In genomic region chr7:118637466-118637865, GRCm38 (mm10) we compare ENCODE assay signal across 31 mouse cellular contexts. TPM values are rescaled to one million over a fixed set of nuclear protein-coding genes. Genes with fewer than 3 reads are reported as not detected.
A peak's percentile ranks its signal among the peaks of the same experiment; 100 is the strongest.
DNase-seq lines count a peak whose midpoint lies in the region; ATAC-seq and TF ChIP-seq lines count a peak whose summit lies in the region.
"Had no signal": no experiment of that assay in that cellular context is flagged by ENCODE, and none has a peak within 500 bp of the region (broad histone marks: within the 10 kb centered on the region; RNA-seq: fewer than 3 reads in every experiment).

No protein-coding gene starts in this region.

- TF ChIP-seq POLR2A in thymus, adult 2 months (IDR thresholded peaks at IDR 0.05; ENCODE audit: control insufficient read depth, extremely low read depth, insufficient read depth, low read length, poor library complexity) = no peak

- no peaks in the 10 kb centered on the region for H3K27me3 ChIP-seq in thymus, adult 2 months (ENCODE audit: control insufficient read depth, insufficient read depth, low read length)
- H3K27me3 ChIP-seq: embryonic facial prominence, embryonic 13.5 days; heart, embryonic 13.5 days; liver, embryonic 15.5 days; lung, embryonic 15.5 days; midbrain, embryonic 15.5 days; neural tube, embryonic 15.5 days had no signal

- H3K4me1 ChIP-seq in thymus, adult 2 months (replicated peaks; ENCODE audit: control insufficient read depth, insufficient read depth, low read length) = no peaks in the 10 kb centered on the region
- H3K4me1 ChIP-seq: embryonic facial prominence, embryonic 13.5 days; heart, embryonic 13.5 days; liver, embryonic 15.5 days; lung, embryonic 15.5 days; midbrain, embryonic 15.5 days; neural tube, embryonic 15.5 days had no signal

- peak; percentile 36 for DNase-seq in thymus, postnatal 14 days
- DNase-seq in thymus, adult 2 months = no peak
- peak; percentile 19 for DNase-seq in R1 (ENCODE audit: low read depth, low spot score)
- DNase-seq in thymus, postnatal 4 days = peak; percentile 48
- DNase-seq in kidney, postnatal 14 days = no peak
- DNase-seq in right cerebral cortex, postnatal 25 days = no peak
- no peak for DNase-seq in testis, postnatal 14 days (ENCODE audit: low spot score)
- DNase-seq: adrenal gland, postnatal 14 days; cerebellum, adult 11 months; cerebellum, adult 9-11 months; heart, adult 18-20 months; heart, postnatal 10 days; kidney, adult 9 months; kidney, postnatal 10 days; layer of hippocampus, adult 9-11 months; liver; lung, postnatal 4 days; spleen, adult 18-20 months had no signal

- H3K36me3 ChIP-seq in thymus, adult 2 months (ENCODE audit: control insufficient read depth, insufficient read depth, low read length) = no peaks in the 10 kb centered on the region
- H3K36me3 ChIP-seq: embryonic facial prominence, embryonic 13.5 days; forebrain, embryonic 10.5 days; heart, embryonic 13.5 days; liver, embryonic 15.5 days; lung, embryonic 15.5 days; midbrain, embryonic 15.5 days; neural tube, embryonic 15.5 days had no signal

- ATAC-seq in megakaryocyte progenitor cell, adult 5-6 weeks (replicated peaks; ENCODE audit: poor library complexity) = 0 out of 2 replicates have a peak, but pooled peaks have one; percentile 29
- ATAC-seq: forebrain, embryonic 16.5 days; intestine, postnatal 0 days; midbrain, embryonic 15.5 days had no signal

- no peak overlapping the region for H3K27ac ChIP-seq in thymus, adult 2 months (ENCODE audit: control insufficient read depth, insufficient read depth, low read length)
- H3K27ac ChIP-seq: embryonic facial prominence, embryonic 13.5 days; forebrain, embryonic 10.5 days; heart, embryonic 13.5 days; hindbrain, embryonic 14.5 days; liver, embryonic 15.5 days; lung, embryonic 15.5 days; midbrain, embryonic 15.5 days; neural tube, embryonic 15.5 days had no signal

- WGBS in thymus, adult 2 months = 10% methylated on average over 4 of the region's 4 CpGs

- no peak for TF ChIP-seq CTCF in thymus, adult 2 months (IDR thresholded peaks at IDR 0.05; ENCODE audit: borderline replicate concordance, control insufficient read depth, extremely low read depth, insufficient read depth, low read length, poor library complexity)

- no peak overlapping the region for H3K4me3 ChIP-seq in thymus, adult 2 months (ENCODE audit: control insufficient read depth, insufficient read depth, low read length)
- H3K4me3 ChIP-seq: embryonic facial prominence, embryonic 13.5 days; forebrain, embryonic 10.5 days; heart, embryonic 13.5 days; liver, embryonic 15.5 days; lung, embryonic 15.5 days; midbrain, embryonic 15.5 days; neural tube, embryonic 15.5 days had no signal

RNA-seq across cellular contexts. Expression of gene Tmc5, which starts 40.4 kb away (rescaled TPM):
- 0.42 and 0.50 TPM in 2 replicates for polyA plus RNA-seq in thymus, adult 2 months (2012; rRNA removed)
- not detected in 2 replicates for total RNA-seq in megakaryocyte progenitor cell, adult 5-6 weeks (2015)
- total RNA-seq in megakaryocyte progenitor cell, adult 5-6 weeks (2017) = not detected in 2 replicates
- total RNA-seq: hematopoietic stem cell, adult 5-6 weeks had no signal
- polyA plus RNA-seq: limb, embryonic 11.5 days had no signal

RNA-seq across cellular contexts. Expression of gene Tmc7, which starts 52.9 kb away (rescaled TPM):
- polyA plus RNA-seq in thymus, adult 2 months (2012; rRNA removed) = 0.18 and 0.26 TPM in 2 replicates
- 0.29 and 0.84 TPM in 2 replicates for total RNA-seq in megakaryocyte progenitor cell, adult 5-6 weeks (2015)
- 0.20 and 0.33 TPM in 2 replicates for total RNA-seq in megakaryocyte progenitor cell, adult 5-6 weeks (2017)
- total RNA-seq: hematopoietic stem cell, adult 5-6 weeks had no signal

Comparison
In these comparisons a context has a peak if more than half of its experiments do, and no peak if none do; other contexts are left out.
1. DNase-seq: peak in thymus, postnatal 14 days (single experiment), R1 (single experiment) and thymus, postnatal 4 days (single experiment); none in thymus, adult 2 months (single experiment), kidney, postnatal 14 days (single experiment), right cerebral cortex, postnatal 25 days (single experiment) and testis, postnatal 14 days (single experiment).